Mouse (Mus musculus): ENCODE measurements around the gene Trmt1l. TPM values are rescaled to one million over a fixed set of nuclear protein-coding genes. Genes with fewer than 3 reads are reported as not detected.

Gene Trmt1l
- polyA plus RNA-seq, 1 experiment from 2014 or later = 42.1 TPM

DNA sequence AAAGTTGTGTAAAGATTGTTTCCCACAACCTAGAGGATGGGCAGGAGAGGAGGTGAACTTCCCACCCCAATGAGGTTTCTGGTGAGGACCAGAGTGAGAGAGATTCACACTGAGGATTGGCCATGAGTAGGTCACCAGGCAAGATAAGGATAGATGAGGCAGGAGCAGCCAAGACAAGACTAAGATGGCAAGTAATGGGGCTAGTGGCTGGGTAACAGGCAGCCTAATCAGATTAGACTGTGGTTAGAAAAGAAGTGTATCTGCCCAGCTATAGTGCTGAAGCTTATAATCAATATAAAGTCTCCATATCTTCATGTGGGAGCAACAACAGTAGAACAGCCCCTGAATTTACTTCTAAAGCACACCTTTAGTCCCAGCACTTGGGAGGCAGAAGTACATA lies 65.5 kb downstream of the Trmt1l start:
- ATAC-seq (ENCODE audit: insufficient read depth) (no peak), DNase-seq (no peak)
- Histone ChIP-seq H3K4me1 (ENCODE audit: insufficient read depth) (peaks cover 8% of the 10 kb centered on the region; the same call in 1 of the 2 replicates), H3K4me3 (ENCODE audit: low read depth, low read length) (no peak overlapping the region), H3K9ac (no peak overlapping the region), H3K9me3 (ENCODE audit: low read depth, low read length) (no peaks in the 10 kb centered on the region), H3K27me3 (ENCODE audit: insufficient read depth, low read length) (no peaks in the 10 kb centered on the region), H3K4me2 (no peak overlapping the region), H3K36me3 (ENCODE audit: insufficient read depth) (no peaks in the 10 kb centered on the region), H3K27ac (ENCODE audit: low read depth) (no peak overlapping the region)
- TF ChIP-seq CTCF (IDR thresholded peaks at IDR 0.05; ENCODE audit: low read depth) = no peak

GRCm38 (mm10) chr1:151494711-151495110 lies 66.4 kb downstream of the Trmt1l start:
- H3K4me2 ChIP-seq = no peak overlapping the region
- H3K9ac ChIP-seq = no peak overlapping the region
- DNase-seq = no peak
- H3K27ac ChIP-seq (ENCODE audit: low read depth) = no peak overlapping the region
- no peaks in the 10 kb centered on the region for H3K9me3 ChIP-seq (ENCODE audit: low read depth, low read length)
- WGBS = 60% methylated on average over 6 of the region's 6 CpGs
- H3K36me3 ChIP-seq (ENCODE audit: insufficient read depth) = no peaks in the 10 kb centered on the region
- no peak for ATAC-seq (ENCODE audit: insufficient read depth)
- no peak for TF ChIP-seq CTCF (IDR thresholded peaks at IDR 0.05; ENCODE audit: low read depth)
- H3K4me1 ChIP-seq (ENCODE audit: insufficient read depth) = peaks cover 8% of the 10 kb centered on the region; the same call in 1 of the 2 replicates
- H3K27me3 ChIP-seq (ENCODE audit: insufficient read depth, low read length) = no peaks in the 10 kb centered on the region
- no peak overlapping the region for H3K4me3 ChIP-seq (ENCODE audit: low read depth, low read length)

GRCm38 (mm10) chr1:151495635-151496285 lies 67.4 kb downstream of the Trmt1l start:
- H3K4me2 ChIP-seq = no peak overlapping the region
- H3K27me3 ChIP-seq (ENCODE audit: insufficient read depth, low read length) = no peaks in the 10 kb centered on the region
- ATAC-seq (ENCODE audit: insufficient read depth) = no peak
- DNase-seq = no peak
- 79% methylated on average over 2 of the region's 2 CpGs for WGBS
- no peak for TF ChIP-seq CTCF (IDR thresholded peaks at IDR 0.05; ENCODE audit: low read depth)
- H3K27ac ChIP-seq (ENCODE audit: low read depth) = no peak overlapping the region
- no peaks in the 10 kb centered on the region for H3K36me3 ChIP-seq (ENCODE audit: insufficient read depth)
- no peaks in the 10 kb centered on the region for H3K9me3 ChIP-seq (ENCODE audit: low read depth, low read length)
- no peak overlapping the region for H3K9ac ChIP-seq
- no peak overlapping the region for H3K4me3 ChIP-seq (ENCODE audit: low read depth, low read length)
- H3K4me1 ChIP-seq (ENCODE audit: insufficient read depth) = peaks cover 6% of the 10 kb centered on the region; the same call in 1 of the 2 replicates

DNA sequence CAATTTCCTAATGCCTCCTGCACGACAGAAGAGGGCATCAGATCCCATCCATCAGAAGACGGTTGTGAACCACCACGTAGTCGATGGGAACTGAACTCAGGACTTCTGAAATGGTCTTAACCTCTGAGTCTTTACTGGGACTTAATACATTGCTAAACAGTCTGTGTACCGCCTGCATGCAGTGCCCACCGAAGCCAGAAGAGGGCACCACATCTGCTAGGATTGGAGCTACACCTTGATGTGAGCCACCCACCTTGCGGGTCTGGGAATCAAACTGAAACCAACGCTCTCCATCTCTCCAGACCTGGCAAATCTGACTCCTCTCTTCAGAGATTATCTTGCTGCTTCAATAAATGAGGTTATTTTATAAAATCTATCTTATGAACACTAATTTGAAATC lies 68.7 kb downstream of the Trmt1l start:
- H3K9ac ChIP-seq = no peak overlapping the region
- ATAC-seq (ENCODE audit: insufficient read depth) (no peak), DNase-seq (peak; percentile 54)
- H3K4me2 ChIP-seq = no peak overlapping the region
- H3K27ac ChIP-seq (ENCODE audit: low read depth) = no peak overlapping the region
- peak; percentile 64 for TF ChIP-seq CTCF (IDR thresholded peaks at IDR 0.05; ENCODE audit: low read depth)
- H3K4me3 ChIP-seq (ENCODE audit: low read depth, low read length) = no peak overlapping the region
- H3K9me3 ChIP-seq (ENCODE audit: low read depth, low read length) = no peaks in the 10 kb centered on the region
- no peaks in the 10 kb centered on the region for H3K27me3 ChIP-seq (ENCODE audit: insufficient read depth, low read length)
- WGBS = 80% methylated on average over 8 of the region's 8 CpGs
- 0 out of 2 replicates have a peak, but pooled peaks cover 4% of the 10 kb centered on the region for H3K4me1 ChIP-seq (ENCODE audit: insufficient read depth)
- H3K36me3 ChIP-seq (ENCODE audit: insufficient read depth) = no peaks in the 10 kb centered on the region

- H3K9me3 ChIP-seq (ENCODE audit: low read depth, low read length) = no peaks in the 10 kb centered on the region
- H3K36me3 ChIP-seq (ENCODE audit: insufficient read depth) = no peaks in the 10 kb centered on the region
- H3K27ac ChIP-seq (ENCODE audit: low read depth) = no peak overlapping the region
- no peak for TF ChIP-seq CTCF (IDR thresholded peaks at IDR 0.05; ENCODE audit: low read depth)
- no peak for DNase-seq
- H3K4me1 ChIP-seq (ENCODE audit: insufficient read depth) = 0 out of 2 replicates have a peak, but pooled peaks cover 4% of the 10 kb centered on the region
- 79% methylated on average over 2 of the region's 2 CpGs for WGBS
- no peak overlapping the region for H3K4me2 ChIP-seq
- H3K27me3 ChIP-seq (ENCODE audit: insufficient read depth, low read length) = no peaks in the 10 kb centered on the region
- no peak overlapping the region for H3K4me3 ChIP-seq (ENCODE audit: low read depth, low read length)
- no peak for ATAC-seq (ENCODE audit: insufficient read depth)
- no peak overlapping the region for H3K9ac ChIP-seq
Observed at GRCm38 (mm10) chr1:151497942-151498341, 69.6 kb downstream of the Trmt1l start.

GRCm38 (mm10) chr1:151498381-151498780 lies 70.0 kb downstream of the Trmt1l start:
- no peak overlapping the region for H3K9ac ChIP-seq
- no peak overlapping the region for H3K27ac ChIP-seq (ENCODE audit: low read depth)
- peak overlapping the region; percentile 69; the same call in 1 of the 2 replicates for H3K4me2 ChIP-seq
- no peak overlapping the region for H3K4me3 ChIP-seq (ENCODE audit: low read depth, low read length)
- H3K27me3 ChIP-seq (ENCODE audit: insufficient read depth, low read length) = no peaks in the 10 kb centered on the region
- WGBS = 76% methylated on average over 3 of the region's 3 CpGs
- H3K4me1 ChIP-seq (ENCODE audit: insufficient read depth) = 0 out of 2 replicates have a peak, but pooled peaks cover 4% of the 10 kb centered on the region
- DNase-seq (no peak), ATAC-seq (ENCODE audit: insufficient read depth) (no peak)
- TF ChIP-seq CTCF (IDR thresholded peaks at IDR 0.05; ENCODE audit: low read depth) = no peak
- no peaks in the 10 kb centered on the region for H3K9me3 ChIP-seq (ENCODE audit: low read depth, low read length)
- no peaks in the 10 kb centered on the region for H3K36me3 ChIP-seq (ENCODE audit: insufficient read depth)

- H3K4me2 ChIP-seq = peak overlapping the region; percentile 69
- no peaks in the 10 kb centered on the region for H3K27me3 ChIP-seq (ENCODE audit: insufficient read depth, low read length)
- ATAC-seq (ENCODE audit: insufficient read depth) (peak; percentile 57), DNase-seq (peak; percentile 68)
- peak overlapping the region; percentile 92 for H3K4me3 ChIP-seq (ENCODE audit: low read depth, low read length)
- H3K27ac ChIP-seq (ENCODE audit: low read depth) = peak overlapping the region; percentile 99
- 0 out of 2 replicates have a peak, but pooled peaks cover 1% of the 10 kb centered on the region for H3K4me1 ChIP-seq (ENCODE audit: insufficient read depth)
- peak overlapping the region; percentile 97 for H3K9ac ChIP-seq
- no peaks in the 10 kb centered on the region for H3K36me3 ChIP-seq (ENCODE audit: insufficient read depth)
- 1% methylated on average over 57 of the region's 59 CpGs for WGBS
- no peaks in the 10 kb centered on the region for H3K9me3 ChIP-seq (ENCODE audit: low read depth, low read length)
- no peak for TF ChIP-seq CTCF (IDR thresholded peaks at IDR 0.05; ENCODE audit: low read depth)
Observed at GRCm38 (mm10) chr1:151499815-151500501, 71.6 kb downstream of the Trmt1l start.

Measured in lung, embryonic 14.5 days (tissue).